Mouse (Mus musculus) G1E-ER4 (cell line): ENCODE data around the gene Ccin. TPM values are rescaled to one million over a fixed set of nuclear protein-coding genes. Genes with fewer than 3 reads are reported as not detected.
A peak's percentile ranks its signal among the peaks of the same experiment; 100 is the strongest.

Experiments
- GATA1 ChIP-seq: IDR thresholded peaks from one replicate; pipeline ENCODE4 v1.8.0; 2012; ENCODE audit warnings: low read length, inconsistent platforms
- polyA plus RNA-seq: library from polyadenylated mRNA; stranded (reverse); fragments of >175 nt; gene quantifications from 2 replicates; pipeline ENCODE4 v1.2.3, GENCODE M21; 2012

Gene Ccin
- polyA plus RNA-seq: not detected in 2 replicates

GRCm38 (mm10) chr4:43983181-43983580, at the start of gene Ccin:
Gene Ccin (plus strand): TSS chr4:43983483.
- TF ChIP-seq GATA1: no peak

- no peak for TF ChIP-seq GATA1
These were observed 47.1 kb upstream of the Ccin start for GRCm38 (mm10) chr4:43936186-43936585.

GRCm38 (mm10) chr4:43936749-43937674, 46.3 kb upstream of the Ccin start:
- no peak for TF ChIP-seq GATA1

- no peak for TF ChIP-seq GATA1
These were observed 42.0 kb upstream of the Ccin start for GRCm38 (mm10) chr4:43941315-43941714.

- TF ChIP-seq GATA1: no peak
These were observed 40.9 kb upstream of the Ccin start for GRCm38 (mm10) chr4:43942421-43942820.

- TF ChIP-seq GATA1: no peak
These were observed 35.7 kb upstream of the Ccin start for GRCm38 (mm10) chr4:43947571-43947970.

GRCm38 (mm10) chr4:43957292-43957845, 25.9 kb upstream of the Ccin start, which contains the start of gene Glipr2:
Gene Glipr2 (plus strand): TSS chr4:43957401.
- TF ChIP-seq GATA1: no peak

- TF ChIP-seq GATA1: no peak
These were observed 25.3 kb upstream of the Ccin start for GRCm38 (mm10) chr4:43957846-43958461.

GRCm38 (mm10) chr4:43959523-43960179, 23.6 kb upstream of the Ccin start:
- TF ChIP-seq GATA1: no peak

- TF ChIP-seq GATA1: no peak
These were observed 23.1 kb upstream of the Ccin start for GRCm38 (mm10) chr4:43960207-43960606.

GRCm38 (mm10) chr4:43964326-43964833, 18.9 kb upstream of the Ccin start:
- peak; percentile 70 for TF ChIP-seq GATA1

GRCm38 (mm10) chr4:43964951-43965684, 18.2 kb upstream of the Ccin start:
- TF ChIP-seq GATA1: no peak

- TF ChIP-seq GATA1: no peak
These were observed 17.3 kb upstream of the Ccin start for GRCm38 (mm10) chr4:43965856-43966535.

- TF ChIP-seq GATA1: no peak
These were observed 14.6 kb upstream of the Ccin start for GRCm38 (mm10) chr4:43968650-43969049.
